Mouse (Mus musculus) liver, adult 2 months (tissue): ENCODE measurements around the gene Slc16a4.

Experiments used
- CTCF ChIP-seq: fragments of 200-500 bp; IDR thresholded peaks from 2 replicates; pipeline ENCODE4 v1.5.1; 2011; ENCODE audit warnings: low read depth, low read length, control low read depth
- POLR2A ChIP-seq: fragments of 200-500 bp; IDR thresholded peaks from 2 replicates; pipeline ENCODE4 v1.6.1; 2011; ENCODE audit warnings: low read length, control low read depth; ENCODE audit not compliant: insufficient read depth; ENCODE audit errors: extremely low read depth

DNA sequence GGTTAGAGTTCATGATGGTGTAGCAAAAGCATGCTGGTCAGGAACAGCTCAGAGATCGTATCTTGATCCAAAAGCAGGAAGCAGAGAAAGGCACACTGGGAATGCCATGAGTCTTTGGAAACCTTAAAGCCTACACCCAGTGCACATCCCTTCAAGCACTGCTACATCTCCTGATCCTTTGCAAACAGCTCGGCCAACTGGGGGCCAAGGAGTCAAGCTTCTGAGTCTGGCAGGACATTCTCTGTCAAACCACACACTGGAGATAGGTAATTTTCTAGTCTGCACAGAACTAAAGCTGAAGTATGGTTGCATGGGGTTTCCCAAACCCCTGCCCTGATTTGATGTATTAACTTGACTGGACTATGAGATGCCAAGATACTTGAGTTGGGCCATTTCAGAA lies 4.9 kb upstream of the Slc16a4 start:
- TF ChIP-seq CTCF (no peak), POLR2A (no peak)
